Mouse (Mus musculus): ENCODE measurements around the gene Gpatch1. TPM values are rescaled to one million over a fixed set of nuclear protein-coding genes. Genes with fewer than 3 reads are reported as not detected.
A peak's percentile ranks its signal among the peaks of the same experiment; 100 is the strongest.

Gene Gpatch1
- 10 to 100 TPM; 15.4 to 16.7 TPM for total RNA-seq (2021)
- long read RNA-seq, experiment 1, transcript Gpatch1-201 (20 exons, 3,065 nt), result major isoform, 13 of 20 reads
- long read RNA-seq, experiment 1, partial matches to known transcripts, result 1 of 20 reads
- long read RNA-seq, experiment 1, other reads (novel, unspliced or antisense), result 6 of 20 reads
- long read RNA-seq, experiment 2, transcript Gpatch1-201 (20 exons, 3,065 nt), result major isoform, 7 of 37 reads
- long read RNA-seq, experiment 2, partial matches to known transcripts, result 22 of 37 reads
- long read RNA-seq, experiment 2, other reads (novel, unspliced or antisense), result 7 of 37 reads

- DNase-seq (ENCODE audit: low spot score in 2 of 2), result peak; percentile 98
These were observed at the start of gene Gpatch1 for GRCm38 (mm10) chr7:35317729-35318609. TSS of gene Gpatch1 (minus strand) at chr7:35318440.

- no peak for DNase-seq (ENCODE audit: low spot score in 2 of 2)
These were observed 47.1 kb upstream of the Gpatch1 start for GRCm38 (mm10) chr7:35365161-35365910.

GRCm38 (mm10) chr7:35362868-35363267 is 44.6 kb upstream of the Gpatch1 start:
- DNase-seq (ENCODE audit: low spot score in 2 of 2), result no peak

- DNase-seq (ENCODE audit: low spot score in 2 of 2), result no peak
These were observed 44.0 kb upstream of the Gpatch1 start for GRCm38 (mm10) chr7:35362253-35362652.

GRCm38 (mm10) chr7:35357621-35358020 is 39.4 kb upstream of the Gpatch1 start:
- DNase-seq (ENCODE audit: low spot score in 2 of 2), result no peak

GRCm38 (mm10) chr7:35355303-35355872 is 37.1 kb upstream of the Gpatch1 start:
- no peak for DNase-seq (ENCODE audit: low spot score in 2 of 2)

- DNase-seq (ENCODE audit: low spot score in 2 of 2), result no peak
These were observed 35.1 kb upstream of the Gpatch1 start for GRCm38 (mm10) chr7:35353306-35353705.

GRCm38 (mm10) chr7:35351155-35351554 is 32.9 kb upstream of the Gpatch1 start:
- DNase-seq (ENCODE audit: low spot score in 2 of 2), result no peak

- no peak for DNase-seq (ENCODE audit: low spot score in 2 of 2)
These were observed 31.8 kb upstream of the Gpatch1 start for GRCm38 (mm10) chr7:35349886-35350684.

- DNase-seq (ENCODE audit: low spot score in 2 of 2), result no peak
These were observed 30.8 kb upstream of the Gpatch1 start for GRCm38 (mm10) chr7:35349022-35349421.

GRCm38 (mm10) chr7:35347918-35348700 is 29.9 kb upstream of the Gpatch1 start:
- no peak for DNase-seq (ENCODE audit: low spot score in 2 of 2)

GRCm38 (mm10) chr7:35344785-35345330 is 26.6 kb upstream of the Gpatch1 start:
- no peak for DNase-seq (ENCODE audit: low spot score in 2 of 2)

- no peak for DNase-seq (ENCODE audit: low spot score in 2 of 2)
These were observed 24.3 kb upstream of the Gpatch1 start for GRCm38 (mm10) chr7:35342498-35342897.

- DNase-seq (ENCODE audit: low spot score in 2 of 2), result no peak
These were observed 23.0 kb upstream of the Gpatch1 start for GRCm38 (mm10) chr7:35341282-35341681.

GRCm38 (mm10) chr7:35340196-35340595 is 22.0 kb upstream of the Gpatch1 start:
- no peak for DNase-seq (ENCODE audit: low spot score in 2 of 2)

- DNase-seq (ENCODE audit: low spot score in 2 of 2), result peak; percentile 26 to 44
These were observed 16.6 kb upstream of the Gpatch1 start for GRCm38 (mm10) chr7:35334527-35335452.

- DNase-seq (ENCODE audit: low spot score in 2 of 2), result peak; percentile 99
These were observed 15.7 kb upstream of the Gpatch1 start, which contains the start of gene Rhpn2 for GRCm38 (mm10) chr7:35333692-35334526. TSS of gene Rhpn2 (plus strand) at chr7:35334170.
